Mouse (Mus musculus) ovary, postnatal 36 days (tissue): ENCODE data around the gene Tnfsf9.

Source experiments
- DNase-seq: peaks from one replicate; pipeline ENCODE4 v3.0.0; 2022; ENCODE audit warnings: low spot score, mixed read lengths

The Tnfsf9 gene

GRCm38 (mm10) chr17:57105181-57106034 is at the start of gene Tnfsf9:
TSS of gene Tnfsf9 (plus strand) at chr17:57105325.
- peak; percentile 30 for DNase-seq

GRCm38 (mm10) chr17:57056246-57056645 is 48.9 kb upstream of the Tnfsf9 start:
- DNase-seq = no peak

GRCm38 (mm10) chr17:57058891-57059485 is 46.1 kb upstream of the Tnfsf9 start, which contains the start of gene Crb3:
TSS of gene Crb3 (plus strand) at chr17:57059105.
- peak; percentile 40 for DNase-seq

GRCm38 (mm10) chr17:57059486-57059977 is 45.6 kb upstream of the Tnfsf9 start, which contains the start of gene Slc25a23:
TSS of gene Slc25a23 (minus strand) at chr17:57059863.
- DNase-seq = peak; percentile 77

GRCm38 (mm10) chr17:57060231-57060801 is 44.8 kb upstream of the Tnfsf9 start:
- DNase-seq = peak; percentile 92

- DNase-seq = peak; percentile 32
Observed at GRCm38 (mm10) chr17:57061069-57061468, 44.1 kb upstream of the Tnfsf9 start.

GRCm38 (mm10) chr17:57062011-57062521 is 43.1 kb upstream of the Tnfsf9 start:
- DNase-seq = peak; percentile 35

GRCm38 (mm10) chr17:57062548-57062947 is 42.6 kb upstream of the Tnfsf9 start:
- no peak for DNase-seq

GRCm38 (mm10) chr17:57063031-57063430 is 42.1 kb upstream of the Tnfsf9 start:
- DNase-seq = no peak

GRCm38 (mm10) chr17:57066908-57067307 is 38.2 kb upstream of the Tnfsf9 start:
- DNase-seq = no peak

GRCm38 (mm10) chr17:57070272-57070671 is 34.9 kb upstream of the Tnfsf9 start:
- no peak for DNase-seq

- no peak for DNase-seq
Observed at GRCm38 (mm10) chr17:57070699-57071098, 34.4 kb upstream of the Tnfsf9 start.

GRCm38 (mm10) chr17:57076916-57077315 is 28.2 kb upstream of the Tnfsf9 start:
- no peak for DNase-seq

GRCm38 (mm10) chr17:57078336-57078735 is 26.8 kb upstream of the Tnfsf9 start, which contains the start of gene Dennd1c:
TSS of gene Dennd1c (minus strand) at chr17:57078514.
- DNase-seq = no peak

GRCm38 (mm10) chr17:57079919-57080318 is 25.2 kb upstream of the Tnfsf9 start:
- DNase-seq = no peak

- no peak for DNase-seq
Observed at GRCm38 (mm10) chr17:57081234-57081842, 23.8 kb upstream of the Tnfsf9 start.

GRCm38 (mm10) chr17:57082481-57082880 is 22.6 kb upstream of the Tnfsf9 start:
- DNase-seq = no peak

- no peak for DNase-seq
Observed at GRCm38 (mm10) chr17:57085970-57086757, 19.0 kb upstream of the Tnfsf9 start.

- peak; percentile 27 for DNase-seq
Observed at GRCm38 (mm10) chr17:57087049-57087832, 17.9 kb upstream of the Tnfsf9 start, which contains the start of gene Tubb4a. TSS of gene Tubb4a (minus strand) at chr17:57087782.

GRCm38 (mm10) chr17:57094222-57094621 is 10.9 kb upstream of the Tnfsf9 start:
- DNase-seq = no peak
